Mouse (Mus musculus) midbrain, embryonic 11.5 days (tissue): Measurements from ENCODE around the gene Adprhl2. TPM values are rescaled to one million over a fixed set of nuclear protein-coding genes. Genes with fewer than 3 reads are reported as not detected.

ENCODE experiments used
- ATAC-seq: fragments of 200-750 bp; cut with Nextera tagmentation; 2 replicates; pipeline ENCODE4 v1.8.0; 2017; ENCODE audit warnings: moderate TSS enrichment, moderate library complexity; ENCODE audit not compliant: low FRiP score
- DNase-seq: peaks from one replicate; pipeline ENCODE4 v3.0.0; 2015; ENCODE audit warnings: low spot score; ENCODE audit errors: missing footprints
- H3K27ac ChIP-seq: fragments of 300-500 bp; sonication (generic); 2 replicates; pipeline ENCODE4 v1.5.1; 2014; ENCODE audit warnings: low read depth, low read length
- H3K27me3 ChIP-seq: fragments of 300-500 bp; sonication (generic); 2 replicates; pipeline ENCODE4 v1.6.1; 2014; ENCODE audit warnings: mild to moderate bottlenecking, low read length, moderate library complexity, mixed read lengths; ENCODE audit not compliant: control insufficient read depth, insufficient read depth
- H3K36me3 ChIP-seq: fragments of 300-500 bp; sonication (generic); 2 replicates; pipeline ENCODE4 v1.6.1; 2014; ENCODE audit warnings: mild to moderate bottlenecking, low read length, moderate library complexity, mixed read lengths; ENCODE audit not compliant: control insufficient read depth, insufficient read depth
- H3K4me1 ChIP-seq: fragments of 300-500 bp; sonication (generic); 2 replicates; pipeline ENCODE4 v1.6.1; 2014; ENCODE audit warnings: low read length; ENCODE audit not compliant: control insufficient read depth, insufficient read depth
- H3K4me2 ChIP-seq: fragments of 300-500 bp; sonication (generic); 2 replicates; pipeline ENCODE4 v1.6.1; 2014; ENCODE audit warnings: mild to moderate bottlenecking, moderate library complexity
- H3K4me3 ChIP-seq: fragments of 300-500 bp; sonication (generic); 2 replicates; pipeline ENCODE4 v1.5.1; 2014; ENCODE audit warnings: low read depth, low read length
- H3K9ac ChIP-seq: fragments of 300-500 bp; sonication (generic); 2 replicates; pipeline ENCODE4 v1.6.1; 2014; ENCODE audit warnings: low read length
- H3K9me3 ChIP-seq: fragments of 300-500 bp; sonication (generic); 2 replicates; pipeline ENCODE4 v1.6.1; 2016; ENCODE audit warnings: low read length; ENCODE audit not compliant: control insufficient read depth
- WGBS: fragments of 180-500 bp; shearing (Covaris S2); extraction: QIAGEN DNeasy Blood & Tissue Kit; methylation state at CpG from one replicate; pipeline ENCODE4 v1.1.7; 2014; 5-methylcytosine and 5-hydroxymethylcytosine counted together
- polyA plus RNA-seq: library from polyadenylated mRNA; unstranded; fragments of >200 nt; fragmentation: Nextera tagmentation; extraction: Ambion mirVana; gene quantifications from 2 replicates; pipeline ENCODE4 v1.2.1, GENCODE M21; 2014

The Adprhl2 gene
- polyA plus RNA-seq, 1 experiment from 2014 or later = 45.0 TPM

DNA sequence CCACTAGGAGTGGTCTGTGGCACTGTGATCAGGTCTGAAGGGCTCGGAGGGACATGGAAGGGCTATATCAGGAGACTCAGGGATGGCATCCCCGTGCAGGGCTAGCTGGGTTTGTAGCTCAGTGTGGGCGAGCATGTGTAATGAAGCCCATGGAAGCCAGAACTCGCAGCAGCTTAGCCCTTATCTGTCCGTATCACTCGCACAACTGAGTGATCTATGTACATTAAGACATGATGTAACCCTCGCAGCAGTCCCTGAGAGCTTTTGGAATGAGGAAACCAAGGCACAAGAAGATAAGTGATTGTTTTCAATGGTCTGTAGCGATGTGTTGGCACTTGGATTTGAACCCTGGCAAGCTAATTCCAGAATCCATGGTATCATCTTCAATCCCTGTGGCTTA is 37.9 kb downstream of the Adprhl2 start:
- H3K4me3 ChIP-seq = no peak overlapping the region
- WGBS = 83% methylated on average over 8 of the region's 8 CpGs
- no peaks in the 10 kb centered on the region for H3K36me3 ChIP-seq
- no peak overlapping the region for H3K27ac ChIP-seq
- no peak overlapping the region for H3K4me2 ChIP-seq
- peaks cover 28% of the 10 kb centered on the region for H3K27me3 ChIP-seq
- H3K9me3 ChIP-seq = no peaks in the 10 kb centered on the region
- H3K9ac ChIP-seq = no peak overlapping the region
- ATAC-seq (no peak), DNase-seq (no peak)
- H3K4me1 ChIP-seq = peaks cover 7% of the 10 kb centered on the region

DNA sequence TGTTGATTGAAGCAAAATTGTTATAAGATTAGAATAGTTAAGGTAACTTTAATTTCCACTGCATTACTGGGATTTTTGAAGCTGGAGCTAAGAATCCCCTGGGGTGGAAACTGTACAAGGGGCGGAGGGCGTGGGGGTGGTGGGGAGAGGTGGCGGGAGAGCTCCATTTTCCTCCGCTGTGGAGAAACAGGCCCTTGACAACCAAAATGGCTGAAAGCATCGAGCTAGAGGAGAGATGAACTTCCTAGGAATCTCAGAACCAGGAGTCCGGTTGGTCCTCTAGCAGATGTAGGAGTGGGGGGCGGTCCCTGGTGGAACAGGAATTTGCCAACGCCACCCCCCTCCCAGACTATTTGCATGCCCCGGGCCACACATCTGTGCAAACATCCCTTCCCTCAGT is 39.8 kb downstream of the Adprhl2 start:
- Histone ChIP-seq H3K27ac (no peak overlapping the region), H3K9ac (no peak overlapping the region), H3K4me3 (no peak overlapping the region), H3K36me3 (no peaks in the 10 kb centered on the region), H3K9me3 (no peaks in the 10 kb centered on the region), H3K27me3 (peaks cover 11% of the 10 kb centered on the region), H3K4me2 (no peak overlapping the region), H3K4me1 (peaks cover 9% of the 10 kb centered on the region)
- WGBS = 58% methylated on average over 9 of the region's 9 CpGs
- ATAC-seq = no peak
- DNase-seq = peak; percentile 81

DNA sequence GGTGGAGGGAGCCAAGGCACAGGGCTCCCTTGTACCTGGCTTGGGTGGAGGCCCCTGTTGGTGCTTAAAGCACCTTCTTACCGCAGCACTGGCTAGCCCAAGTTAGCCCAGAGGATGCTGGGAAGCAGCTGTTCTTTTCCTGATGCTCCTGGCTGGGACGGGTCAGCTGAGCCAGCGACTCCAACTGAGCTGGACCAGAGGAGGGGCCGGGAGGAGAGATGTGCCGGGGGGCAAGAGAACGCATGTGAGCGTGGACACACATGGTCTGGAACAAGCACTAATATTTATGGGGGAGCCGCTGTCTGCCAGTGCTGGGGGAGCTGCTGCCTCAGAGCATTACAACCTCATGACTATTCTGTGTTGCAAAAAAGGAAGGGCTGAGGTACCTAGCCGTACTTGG is 42.5 kb downstream of the Adprhl2 start:
- WGBS = 60% methylated on average over 9 of the region's 9 CpGs
- Histone ChIP-seq H3K4me3 (no peak overlapping the region), H3K27me3 (no peaks in the 10 kb centered on the region), H3K4me1 (peaks cover 5% of the 10 kb centered on the region), H3K9ac (no peak overlapping the region), H3K9me3 (no peaks in the 10 kb centered on the region), H3K36me3 (0 out of 2 replicates have a peak, but pooled peaks cover 1% of the 10 kb centered on the region), H3K27ac (no peak overlapping the region), H3K4me2 (no peak overlapping the region)
- ATAC-seq = no peak
- DNase-seq = peak; percentile 74

DNA sequence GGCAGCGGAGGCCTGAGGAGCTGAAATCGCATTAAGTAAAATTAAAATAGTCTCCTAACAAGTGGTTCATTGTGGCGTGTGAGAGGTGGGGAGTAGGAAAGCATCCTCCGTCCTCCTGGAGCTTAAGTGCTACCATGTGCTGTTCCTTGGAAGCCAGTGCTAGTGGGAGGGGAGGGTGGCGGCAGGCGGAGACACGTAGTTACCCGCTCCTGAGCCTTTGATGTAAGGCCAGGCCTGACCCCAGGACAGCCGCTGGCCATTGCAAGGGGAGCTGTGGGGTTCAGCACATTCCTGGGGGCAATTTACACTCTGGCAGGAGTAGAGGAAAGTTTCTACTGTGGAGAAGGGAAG is 43.0 kb downstream of the Adprhl2 start:
- DNase-seq (peak; percentile 23), ATAC-seq (no peak)
- H3K9me3 ChIP-seq = no peaks in the 10 kb centered on the region
- no peak overlapping the region for H3K4me2 ChIP-seq
- no peak overlapping the region for H3K27ac ChIP-seq
- WGBS = 26% methylated on average over 9 of the region's 9 CpGs
- 0 out of 2 replicates have a peak, but pooled peaks cover 4% of the 10 kb centered on the region for H3K36me3 ChIP-seq
- no peak overlapping the region for H3K4me3 ChIP-seq
- H3K27me3 ChIP-seq = no peaks in the 10 kb centered on the region
- no peak overlapping the region for H3K9ac ChIP-seq
- H3K4me1 ChIP-seq = peaks cover 5% of the 10 kb centered on the region

DNA sequence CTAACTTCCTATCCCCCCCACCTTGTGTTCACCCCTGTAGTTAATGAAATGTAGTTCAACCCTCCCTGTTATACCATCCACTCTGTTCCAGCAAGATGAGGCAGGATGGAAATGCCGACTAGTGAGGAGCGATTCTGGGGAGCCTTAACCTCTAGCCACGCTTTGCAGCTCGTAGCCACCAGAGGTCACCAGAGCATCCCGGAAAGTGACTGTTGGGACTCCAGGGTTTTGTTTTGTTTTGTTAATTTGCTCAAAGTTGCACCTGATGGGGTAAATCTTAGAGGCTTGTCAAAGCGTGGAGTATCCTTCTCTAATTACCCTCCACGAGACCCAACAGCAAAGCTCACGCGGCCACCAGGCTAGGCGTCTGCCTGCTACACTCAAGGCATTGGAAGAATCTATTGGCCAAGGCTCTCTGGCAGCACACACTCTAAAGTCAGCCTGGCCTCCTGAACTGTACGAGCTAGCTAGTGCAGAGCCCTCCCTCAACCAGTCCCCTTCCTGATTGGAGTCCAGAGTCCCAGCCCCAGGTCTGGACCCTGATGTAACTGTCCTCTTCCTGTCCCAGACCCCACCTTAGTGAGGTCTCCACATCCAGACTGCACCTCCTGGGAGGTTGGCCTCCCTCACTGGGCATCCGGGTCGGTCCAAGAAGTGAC is 43.5 kb downstream of the Adprhl2 start:
- Histone ChIP-seq H3K27me3 (no peaks in the 10 kb centered on the region), H3K27ac (no peak overlapping the region), H3K4me2 (no peak overlapping the region), H3K4me1 (peaks cover 5% of the 10 kb centered on the region), H3K36me3 (0 out of 2 replicates have a peak, but pooled peaks cover 4% of the 10 kb centered on the region), H3K9ac (no peak overlapping the region), H3K9me3 (no peaks in the 10 kb centered on the region), H3K4me3 (no peak overlapping the region)
- 8% methylated on average over 13 of the region's 13 CpGs for WGBS
- peak; percentile 94 for DNase-seq
- ATAC-seq = peak; percentile 44; the same call in 1 of the 2 replicates

DNA sequence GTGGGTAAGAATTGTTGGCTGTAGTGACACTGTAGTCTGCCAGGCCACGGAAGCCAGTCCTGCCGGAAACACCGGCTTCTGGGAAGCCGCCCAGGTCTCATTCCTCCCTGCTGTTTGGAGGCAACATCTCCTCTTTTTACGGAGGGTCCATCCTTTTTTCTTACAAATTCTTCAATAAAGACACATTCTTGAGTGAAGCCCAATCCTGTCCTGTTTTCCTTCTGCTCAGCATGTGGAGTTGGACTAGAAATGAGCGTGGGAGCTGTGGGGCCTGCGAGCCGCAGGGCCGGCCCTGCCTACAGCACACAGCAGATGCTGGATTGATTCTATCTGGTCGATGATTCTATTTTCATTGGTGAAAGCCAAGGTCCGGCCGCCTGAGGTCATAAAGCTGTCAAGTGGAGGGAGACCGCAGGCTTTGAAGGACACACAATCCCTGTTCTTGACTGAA is 45.8 kb downstream of the Adprhl2 start:
- no peak overlapping the region for H3K27ac ChIP-seq
- peaks cover 5% of the 10 kb centered on the region for H3K4me1 ChIP-seq
- no peak overlapping the region for H3K9ac ChIP-seq
- H3K4me2 ChIP-seq = no peak overlapping the region
- H3K4me3 ChIP-seq = no peak overlapping the region
- WGBS = 92% methylated on average over 13 of the region's 13 CpGs
- no peaks in the 10 kb centered on the region for H3K9me3 ChIP-seq
- DNase-seq (no peak), ATAC-seq (no peak)
- 0 out of 2 replicates have a peak, but pooled peaks cover 4% of the 10 kb centered on the region for H3K36me3 ChIP-seq
- no peaks in the 10 kb centered on the region for H3K27me3 ChIP-seq

DNA sequence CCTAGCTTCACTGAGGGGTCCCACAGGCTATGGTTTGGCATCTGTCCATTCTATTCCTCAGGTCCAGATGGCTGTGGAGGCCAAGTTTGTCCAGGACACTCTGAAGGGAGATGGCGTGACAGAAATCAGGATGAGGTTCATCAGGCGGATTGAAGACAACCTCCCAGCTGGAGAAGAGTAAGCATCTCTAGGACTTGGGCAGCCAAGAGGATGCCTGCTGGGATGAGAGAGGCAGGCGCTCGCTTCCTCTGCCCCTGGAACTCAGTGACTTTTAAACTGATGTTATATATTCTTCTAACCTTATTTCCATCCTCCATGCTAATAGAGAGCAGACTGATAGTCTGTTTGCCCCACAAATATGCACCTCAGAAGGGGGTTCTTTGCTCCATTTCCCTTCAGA is 46.4 kb downstream of the Adprhl2 start:
- DNase-seq = peak; percentile 31
- WGBS = 93% methylated on average over 4 of the region's 4 CpGs
- H3K4me3 ChIP-seq = no peak overlapping the region

DNA sequence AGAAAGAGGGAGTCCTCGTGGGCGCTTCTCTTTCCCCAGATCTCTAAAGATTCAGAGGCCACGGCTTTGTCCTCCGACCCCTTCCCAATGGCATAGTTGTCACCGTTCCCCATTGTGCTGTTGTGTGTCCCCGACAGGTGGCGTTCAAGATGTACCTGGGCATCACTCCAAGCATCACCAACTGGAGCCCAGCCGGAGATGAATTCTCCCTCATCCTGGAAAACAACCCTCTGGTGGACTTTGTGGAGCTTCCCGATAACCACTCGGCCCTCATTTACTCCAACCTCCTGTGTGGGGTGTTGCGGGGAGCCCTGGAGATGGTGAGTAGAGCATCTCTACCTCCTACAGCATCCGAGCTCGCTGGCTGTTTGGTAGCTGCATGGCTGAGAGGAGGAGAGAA is 47.8 kb downstream of the Adprhl2 start:
- H3K9me3 ChIP-seq = no peaks in the 10 kb centered on the region
- ATAC-seq (no peak), DNase-seq (peak; percentile 35)
- H3K27ac ChIP-seq = no peak overlapping the region
- H3K4me2 ChIP-seq = no peak overlapping the region
- peaks cover 5% of the 10 kb centered on the region for H3K4me1 ChIP-seq
- H3K4me3 ChIP-seq = no peak overlapping the region
- H3K36me3 ChIP-seq = 0 out of 2 replicates have a peak, but pooled peaks cover 4% of the 10 kb centered on the region
- H3K27me3 ChIP-seq = no peaks in the 10 kb centered on the region
- WGBS = 73% methylated on average over 13 of the region's 13 CpGs
- H3K9ac ChIP-seq = no peak overlapping the region

More for the DNA sequence above, 46.4 kb downstream of the Adprhl2 start:
- no peak overlapping the region for H3K27ac ChIP-seq
- no peak overlapping the region for H3K4me2 ChIP-seq
- H3K4me1 ChIP-seq = peaks cover 5% of the 10 kb centered on the region
- no peak overlapping the region for H3K9ac ChIP-seq
- no peaks in the 10 kb centered on the region for H3K27me3 ChIP-seq
- H3K36me3 ChIP-seq = 0 out of 2 replicates have a peak, but pooled peaks cover 4% of the 10 kb centered on the region
- no peak for ATAC-seq
- H3K9me3 ChIP-seq = no peaks in the 10 kb centered on the region

DNA sequence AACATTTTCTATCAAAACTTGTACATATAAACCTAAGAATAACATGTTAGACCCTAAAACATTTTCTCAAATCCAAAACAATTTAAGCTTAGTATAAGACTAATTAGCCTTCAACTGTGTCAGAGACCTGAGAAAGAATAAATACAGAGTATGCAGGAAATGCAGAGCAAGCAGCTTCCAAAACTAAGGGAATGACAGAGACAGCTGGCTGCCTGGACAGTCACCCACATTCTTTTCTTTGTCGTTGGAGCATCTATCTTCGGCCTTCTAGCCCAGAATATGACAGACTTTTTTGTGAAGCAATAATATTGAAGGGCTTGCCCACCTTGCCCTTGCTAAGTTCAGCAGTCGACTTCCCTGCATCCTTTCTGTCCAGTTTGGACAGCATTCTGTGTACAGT is 52.2 kb downstream of the Adprhl2 start:
- Histone ChIP-seq H3K9me3 (no peaks in the 10 kb centered on the region), H3K9ac (no peak overlapping the region), H3K27me3 (no peaks in the 10 kb centered on the region), H3K4me1 (no peaks in the 10 kb centered on the region), H3K27ac (no peak overlapping the region), H3K4me3 (no peak overlapping the region), H3K36me3 (0 out of 2 replicates have a peak, but pooled peaks cover 4% of the 10 kb centered on the region), H3K4me2 (no peak overlapping the region)
- no peak for ATAC-seq
- DNase-seq = peak; percentile 49
- 85% methylated on average over 3 of the region's 3 CpGs for WGBS
